Mouse (Mus musculus) neutrophil, adult 5-6 weeks (primary cell): ENCODE measurements at regions not wholly inside any gene's neighbourhood (a gene's known extent, or its start where the extent isn't known, plus 50 kb on each side); places are given as distances from the start of the nearest gene placed in this dataset.

Source experiments
- ATAC-seq: fragments of 151-379, 151-347 bp; 2 replicates; pipeline ENCODE4 v1.8.0; 2017; ENCODE audit warnings: mild to moderate bottlenecking, moderate TSS enrichment; ENCODE audit not compliant: insufficient number of reproducible peaks, poor library complexity, low FRiP score, severe bottlenecking; ENCODE audit errors: extremely low read depth

- ATAC-seq = no peak
Measured at GRCm38 (mm10) chr6:117788580-117789540, 52.1 kb upstream of the Zfp637 start.

- ATAC-seq = no peak
Measured at GRCm38 (mm10) chr6:117790581-117790980, 50.4 kb upstream of the Zfp637 start.
